Mouse (Mus musculus) spleen, postnatal 36 days (tissue): ENCODE measurements around the gene Gm20388.
A peak's percentile ranks its signal among the peaks of the same experiment; 100 is the strongest.
"Not testable (repeated sequence)": the region's sequence is repeated elsewhere in the genome, so short reads cannot be mapped to it uniquely, and the experiment has no call there.

ENCODE experiments used
- DNase-seq, 2 experiments: peaks; one replicate each; pipeline ENCODE4 v3.0.0; 2022; ENCODE audit warnings: low spot score in 2 of 2, mixed read lengths in 1 of 2

Gm20388 gene

GRCm38 (mm10) chr8:123000311-123000710, 3089.7 kb downstream of the Gm20388 start:
- peak in 1 of 2 experiments; percentile 26 for DNase-seq

GRCm38 (mm10) chr8:123004033-123004922, 3093.6 kb downstream of the Gm20388 start:
- DNase-seq: no peak

- no peak for DNase-seq
These were observed 3094.7 kb downstream of the Gm20388 start for GRCm38 (mm10) chr8:123005328-123005727.

GRCm38 (mm10) chr8:123005805-123006204, 3095.2 kb downstream of the Gm20388 start:
- no peak for DNase-seq

- DNase-seq: no peak
These were observed 3100.7 kb downstream of the Gm20388 start for GRCm38 (mm10) chr8:123011321-123011720.

GRCm38 (mm10) chr8:123014429-123014828, 3103.8 kb downstream of the Gm20388 start:
- DNase-seq: no peak

GRCm38 (mm10) chr8:123015074-123015473, 3104.4 kb downstream of the Gm20388 start:
- no peak for DNase-seq

GRCm38 (mm10) chr8:123017143-123017542, 3106.5 kb downstream of the Gm20388 start:
- DNase-seq: no peak

GRCm38 (mm10) chr8:123018484-123019164, 3108.0 kb downstream of the Gm20388 start:
- DNase-seq: no peak

- no peak for DNase-seq
These were observed 3109.4 kb downstream of the Gm20388 start for GRCm38 (mm10) chr8:123020084-123020483.

- no peak for DNase-seq
These were observed 3110.2 kb downstream of the Gm20388 start for GRCm38 (mm10) chr8:123020859-123021258.

GRCm38 (mm10) chr8:123021259-123021658, 3110.6 kb downstream of the Gm20388 start:
- DNase-seq: no peak

- DNase-seq: no peak
These were observed 3112.1 kb downstream of the Gm20388 start for GRCm38 (mm10) chr8:123022727-123023126.

- no peak for DNase-seq
These were observed 3113.6 kb downstream of the Gm20388 start for GRCm38 (mm10) chr8:123024226-123024625.

- no peak for DNase-seq
These were observed 3115.3 kb downstream of the Gm20388 start for GRCm38 (mm10) chr8:123025951-123026351.

- DNase-seq: no peak
These were observed 3117.1 kb downstream of the Gm20388 start for GRCm38 (mm10) chr8:123027786-123028185.

GRCm38 (mm10) chr8:123030091-123030490, 3119.4 kb downstream of the Gm20388 start:
- DNase-seq: not testable (repeated sequence)

- DNase-seq: no peak
These were observed 3120.8 kb downstream of the Gm20388 start for GRCm38 (mm10) chr8:123031321-123031978.

- DNase-seq: peak; percentile 78 to 84
These were observed 3122.1 kb downstream of the Gm20388 start for GRCm38 (mm10) chr8:123032730-123033129.

GRCm38 (mm10) chr8:123033431-123033830, 3122.8 kb downstream of the Gm20388 start:
- no peak for DNase-seq

- DNase-seq: peak; percentile 81 to 82
These were observed 3123.5 kb downstream of the Gm20388 start for GRCm38 (mm10) chr8:123034171-123034570.

- DNase-seq: peak; percentile 47 to 59
These were observed 3126.3 kb downstream of the Gm20388 start for GRCm38 (mm10) chr8:123036956-123037355.
